Mouse (Mus musculus) stomach, postnatal 0 days (tissue): ENCODE data around the gene Ephb3. TPM values are rescaled to one million over a fixed set of nuclear protein-coding genes. Genes with fewer than 3 reads are reported as not detected.

Experiments used
- ATAC-seq: fragments of 200-750 bp; cut with Nextera tagmentation; 2 replicates; pipeline ENCODE4 v1.8.0; 2017; ENCODE audit not compliant: low FRiP score, low TSS enrichment
- DNase-seq: peaks from one replicate; pipeline ENCODE4 v3.0.0-alpha.2; 2016; ENCODE audit warnings: low spot score
- H3K27ac ChIP-seq: fragments of 300-500 bp; sonication (generic); replicated peaks from 2 replicates; pipeline ENCODE4 v1.5.1; 2014; ENCODE audit warnings: mild to moderate bottlenecking, control low read depth
- H3K27me3 ChIP-seq: fragments of 300-500 bp; sonication (generic); 2 replicates; pipeline ENCODE4 v1.6.1; 2014; ENCODE audit warnings: low read length; ENCODE audit not compliant: control insufficient read depth, insufficient read depth
- H3K36me3 ChIP-seq: fragments of 300-500 bp; sonication (generic); 2 replicates; pipeline ENCODE4 v1.6.1; 2014; ENCODE audit warnings: low read length, mixed read lengths; ENCODE audit not compliant: control insufficient read depth, insufficient read depth
- H3K4me1 ChIP-seq: fragments of 300-500 bp; sonication (generic); replicated peaks from 2 replicates; pipeline ENCODE4 v1.6.1; 2014; ENCODE audit warnings: antibody characterized with exemption; ENCODE audit not compliant: control insufficient read depth, insufficient read depth
- H3K4me2 ChIP-seq: fragments of 300-500 bp; sonication (generic); replicated peaks from 2 replicates; pipeline ENCODE4 v1.6.1; 2014; ENCODE audit warnings: low read depth, mild to moderate bottlenecking, control low read depth, moderate library complexity
- H3K4me3 ChIP-seq: fragments of 300-500 bp; sonication (generic); 2 replicates; pipeline ENCODE4 v1.5.1; 2014; ENCODE audit warnings: low read depth, low read length, control low read depth
- H3K9ac ChIP-seq: fragments of 300-500 bp; sonication (generic); 2 replicates; pipeline ENCODE4 v1.6.1; 2014; ENCODE audit warnings: mild to moderate bottlenecking, low read length, control low read depth, mixed read lengths
- H3K9me3 ChIP-seq: fragments of 300-500 bp; sonication (generic); 2 replicates; pipeline ENCODE4 v1.6.1; 2016; ENCODE audit warnings: low read length; ENCODE audit not compliant: control insufficient read depth
- CTCF ChIP-seq: IDR thresholded peaks from 2 replicates; pipeline ENCODE4 v1.5.1; 2016; ENCODE audit warnings: antibody characterized with exemption, low read depth, mild to moderate bottlenecking, moderate library complexity
- EP300 ChIP-seq: optimal IDR thresholded peaks from 2 replicates; pipeline ENCODE3; 2016; ENCODE audit warnings: antibody characterized with exemption
- WGBS: fragments of 180-500 bp; shearing (Covaris S2); extraction: QIAGEN DNeasy Blood & Tissue Kit; methylation state at CpG from one replicate; pipeline ENCODE4 v1.1.7; 2014; 5-methylcytosine and 5-hydroxymethylcytosine counted together
- polyA plus RNA-seq: library from polyadenylated mRNA; unstranded; fragments of >200 nt; fragmentation: Nextera tagmentation; extraction: Ambion mirVana; gene quantifications from 2 replicates; pipeline ENCODE4 v1.2.1, GENCODE M21; 2015

Ephb3 gene
- polyA plus RNA-seq, 1 experiment from 2014 or later, result 15.1 TPM

DNA sequence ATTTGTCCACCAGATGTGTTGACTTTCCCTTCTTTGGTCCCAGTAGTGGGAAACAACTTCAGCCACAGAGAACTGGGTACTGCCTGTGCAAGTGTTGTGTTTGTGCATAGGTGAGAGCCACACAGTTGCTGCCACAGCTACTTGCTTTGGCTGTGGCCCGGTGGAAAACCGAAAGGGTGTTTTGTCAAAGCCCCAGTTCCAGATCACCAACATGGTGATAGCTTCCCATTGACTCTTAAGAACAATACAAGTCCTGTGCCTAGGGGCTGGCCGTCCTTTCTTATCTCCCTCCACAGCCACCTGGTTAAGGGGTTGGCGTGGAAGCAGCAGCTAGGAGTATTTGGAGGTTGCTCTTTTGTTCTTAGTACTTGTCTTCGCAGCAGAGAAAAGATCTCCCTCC, 5.6 kb downstream of the Ephb3 start:
- H3K36me3 ChIP-seq, result no peaks in the 10 kb centered on the region; the same call in 1 of the 2 replicates

DNA sequence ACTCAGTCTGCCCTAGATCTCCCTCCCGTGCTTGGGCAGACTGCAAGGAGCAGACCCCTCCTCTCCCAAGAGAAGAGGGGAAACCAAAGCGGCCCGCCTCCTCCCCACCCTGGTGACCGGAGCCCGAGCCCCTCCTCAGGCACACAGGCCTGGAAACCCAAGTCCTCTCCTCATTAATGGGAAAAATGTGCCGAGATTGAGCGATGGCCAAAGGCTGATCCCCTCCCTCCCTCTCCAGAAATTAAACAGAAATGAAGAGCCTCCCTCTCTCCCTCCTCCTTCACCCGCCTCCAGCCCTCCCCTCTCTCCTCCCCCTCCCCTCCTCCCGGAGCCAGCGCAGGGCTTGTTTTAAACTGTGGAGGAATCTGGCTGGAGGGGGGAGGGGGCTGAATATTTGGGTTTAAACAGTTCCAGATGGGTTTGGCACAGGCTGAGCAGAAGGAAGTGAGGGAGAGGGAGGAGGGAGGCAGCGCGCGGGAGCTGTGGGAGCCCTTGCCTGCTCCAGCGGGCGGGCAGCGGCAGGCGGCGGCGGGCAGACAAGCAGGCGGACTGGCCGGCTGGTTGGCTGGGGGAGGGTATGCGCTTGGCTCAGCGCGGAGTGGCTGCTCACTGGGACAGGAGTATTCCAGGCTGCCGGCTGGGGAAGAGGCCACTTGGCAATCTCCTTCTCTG, 6.2 kb downstream of the Ephb3 start:
- H3K27me3 ChIP-seq, result no peaks in the 10 kb centered on the region
- peak; percentile 32 for TF ChIP-seq EP300
- TF ChIP-seq CTCF, result peak; percentile 40
- ATAC-seq, result peak; percentile 81
- H3K9ac ChIP-seq, result peak overlapping the region; percentile 59
- H3K4me1 ChIP-seq, result peaks cover 24% of the 10 kb centered on the region
- under 1% methylated on average over 24 of the region's 25 CpGs for WGBS
- H3K27ac ChIP-seq, result peak overlapping the region; percentile 90
- peak; percentile 84 for DNase-seq
- H3K9me3 ChIP-seq, result no peaks in the 10 kb centered on the region
- peak overlapping the region; percentile 38 for H3K4me3 ChIP-seq
- H3K36me3 ChIP-seq, result no peaks in the 10 kb centered on the region; the same call in 1 of the 2 replicates
- peak overlapping the region; percentile 66 for H3K4me2 ChIP-seq

More for the DNA sequence above, 5.6 kb downstream of the Ephb3 start:
- peak overlapping the region; percentile 66 for H3K4me2 ChIP-seq
- ATAC-seq, result no peak
- peak overlapping the region; percentile 90 for H3K27ac ChIP-seq
- H3K27me3 ChIP-seq, result no peaks in the 10 kb centered on the region
- H3K4me3 ChIP-seq, result peak overlapping the region; percentile 38
- 12% methylated on average over 5 of the region's 5 CpGs for WGBS
- DNase-seq, result no peak
- peaks cover 24% of the 10 kb centered on the region for H3K4me1 ChIP-seq
- TF ChIP-seq CTCF (no peak), EP300 (no peak)
- H3K9ac ChIP-seq, result peak overlapping the region; percentile 59; the same call in 1 of the 2 replicates
- no peaks in the 10 kb centered on the region for H3K9me3 ChIP-seq

DNA sequence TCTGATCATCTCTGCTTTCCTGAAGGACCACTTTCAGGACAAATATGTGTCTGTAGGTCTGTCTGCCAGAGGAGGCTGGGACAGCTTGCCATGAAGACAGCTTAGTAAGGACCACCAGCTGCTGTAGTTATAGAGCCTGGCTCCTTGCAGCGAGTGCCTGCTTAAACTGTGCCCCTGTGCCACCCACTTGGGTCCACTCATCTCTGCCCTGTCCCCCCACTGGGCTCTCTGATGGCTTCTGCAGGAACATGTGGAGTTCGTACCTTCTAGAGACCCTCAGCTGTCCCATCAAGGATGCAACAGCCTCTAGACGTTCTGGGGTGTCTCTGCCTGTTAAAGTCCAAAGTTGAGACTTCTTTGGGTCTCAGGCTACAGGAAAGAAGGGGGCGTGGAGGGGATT, 6.9 kb downstream of the Ephb3 start:
- ATAC-seq (no peak), DNase-seq (no peak)
- H3K9ac ChIP-seq, result peak overlapping the region; percentile 59
- TF ChIP-seq CTCF (no peak), EP300 (no peak)
- H3K4me1 ChIP-seq, result peaks cover 24% of the 10 kb centered on the region
- H3K4me2 ChIP-seq, result peak overlapping the region; percentile 66
- H3K4me3 ChIP-seq, result peak overlapping the region; percentile 38
- 38% methylated on average over 4 of the region's 4 CpGs for WGBS
- H3K36me3 ChIP-seq, result no peaks in the 10 kb centered on the region; the same call in 1 of the 2 replicates
- no peaks in the 10 kb centered on the region for H3K27me3 ChIP-seq
- no peaks in the 10 kb centered on the region for H3K9me3 ChIP-seq
- H3K27ac ChIP-seq, result peak overlapping the region; percentile 90

DNA sequence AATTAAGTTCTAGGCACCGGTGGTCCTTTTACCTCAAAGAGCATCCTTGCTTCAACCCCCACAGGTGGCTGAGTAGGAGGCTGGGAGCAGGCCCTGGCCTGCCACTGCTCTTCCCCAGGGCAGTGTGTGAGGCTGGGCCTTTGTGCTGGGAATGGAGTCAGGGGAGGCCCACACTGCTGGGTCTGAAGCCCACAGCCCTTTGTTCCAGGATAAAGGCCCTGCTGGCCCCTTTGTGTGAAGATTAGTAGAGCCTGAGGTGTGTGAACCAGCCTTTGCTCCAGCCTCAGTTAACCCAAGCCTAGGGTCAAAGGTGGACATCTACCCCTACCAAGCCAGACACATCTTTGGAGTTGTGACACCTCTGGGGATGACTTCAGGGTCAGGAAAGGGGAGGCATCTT, 7.8 kb downstream of the Ephb3 start:
- Histone ChIP-seq H3K4me1 (peaks cover 19% of the 10 kb centered on the region), H3K27ac (no peak overlapping the region; the same call in 1 of the 2 replicates)
- 53% methylated on average over 1 of the region's 1 CpGs for WGBS

DNA sequence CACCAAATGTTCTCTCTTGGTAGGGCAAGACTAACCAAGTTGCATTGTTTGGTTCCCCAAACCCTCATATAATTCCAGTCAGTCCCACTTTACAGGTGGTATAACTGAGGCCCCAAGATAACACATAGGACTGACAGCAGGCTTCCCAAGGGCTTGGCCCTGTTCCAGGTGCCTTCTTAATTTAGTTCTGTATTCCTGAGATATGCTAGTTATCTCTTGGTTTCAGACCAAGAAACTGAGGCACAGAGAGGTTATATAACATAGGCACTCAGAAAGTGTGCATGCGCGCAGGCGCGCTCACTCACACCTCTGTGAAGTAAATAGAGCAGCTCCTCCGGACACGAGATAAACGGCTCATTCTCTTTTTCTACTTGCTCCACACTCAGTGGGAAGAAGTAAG, 9.4 kb downstream of the Ephb3 start:
- no peak overlapping the region for H3K4me3 ChIP-seq
- no peak overlapping the region for H3K9ac ChIP-seq
- ATAC-seq (no peak), DNase-seq (no peak)
- peaks cover 18% of the 10 kb centered on the region for H3K4me1 ChIP-seq
- TF ChIP-seq EP300, result no peak
- no peak overlapping the region for H3K4me2 ChIP-seq
- no peak overlapping the region for H3K27ac ChIP-seq
- H3K36me3 ChIP-seq, result peaks cover under 1% of the 10 kb centered on the region
- no peaks in the 10 kb centered on the region for H3K27me3 ChIP-seq
- H3K9me3 ChIP-seq, result no peaks in the 10 kb centered on the region
- 88% methylated on average over 7 of the region's 7 CpGs for WGBS

More for the DNA sequence above, 7.8 kb downstream of the Ephb3 start:
- H3K27me3 ChIP-seq, result no peaks in the 10 kb centered on the region
- no peak for DNase-seq
- no peak overlapping the region for H3K4me2 ChIP-seq
- no peak for ATAC-seq
- H3K9ac ChIP-seq, result 0 out of 2 replicates have a peak overlapping the region, but pooled peaks have one; percentile 31
- TF ChIP-seq EP300 (no peak), CTCF (no peak)
- H3K9me3 ChIP-seq, result no peaks in the 10 kb centered on the region
- H3K36me3 ChIP-seq, result no peaks in the 10 kb centered on the region; the same call in none of the 2 replicates
- H3K4me3 ChIP-seq, result no peak overlapping the region

DNA sequence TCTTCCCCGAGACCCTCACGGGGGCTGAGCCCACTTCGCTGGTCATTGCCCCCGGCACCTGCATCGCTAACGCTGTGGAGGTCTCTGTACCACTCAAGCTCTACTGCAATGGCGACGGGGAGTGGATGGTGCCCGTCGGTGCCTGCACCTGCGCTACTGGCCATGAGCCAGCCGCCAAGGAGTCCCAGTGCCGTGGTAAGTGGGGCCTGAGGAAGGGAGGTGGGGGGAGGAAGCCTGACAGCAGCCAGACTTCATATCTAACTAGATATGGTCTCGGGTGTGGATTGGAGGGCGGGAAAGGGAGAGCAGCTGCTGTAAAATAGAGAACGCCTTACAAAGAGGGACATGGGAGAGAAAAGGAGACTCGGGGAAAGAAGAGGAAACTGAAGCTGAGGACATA, 10.2 kb downstream of the Ephb3 start:
- no peak overlapping the region for H3K9ac ChIP-seq
- peaks cover 9% of the 10 kb centered on the region for H3K36me3 ChIP-seq
- ATAC-seq (peak; percentile 15; the same call in 1 of the 2 replicates), DNase-seq (peak; percentile 70)
- no peaks in the 10 kb centered on the region for H3K27me3 ChIP-seq
- TF ChIP-seq CTCF, result no peak
- no peak for TF ChIP-seq EP300
- H3K4me1 ChIP-seq, result peaks cover 15% of the 10 kb centered on the region
- WGBS, result 64% methylated on average over 17 of the region's 17 CpGs
- no peak overlapping the region for H3K4me3 ChIP-seq
- H3K9me3 ChIP-seq, result no peaks in the 10 kb centered on the region
- H3K27ac ChIP-seq, result no peak overlapping the region
- no peak overlapping the region for H3K4me2 ChIP-seq
